Mouse (Mus musculus) stomach, embryonic 15.5 days (tissue): ENCODE measurements around the gene Prss40. TPM values are rescaled to one million over a fixed set of nuclear protein-coding genes. Genes with fewer than 3 reads are reported as not detected.
"Not testable (repeated sequence)": the region's sequence is repeated elsewhere in the genome, so short reads cannot be mapped to it uniquely, and the experiment has no call there.

ENCODE experiments used
- ATAC-seq: fragments of 200-750 bp; cut with Nextera tagmentation; 2 replicates; pipeline ENCODE4 v1.8.0; 2017; ENCODE audit warnings: low read depth, moderate number of reproducible peaks, moderate TSS enrichment; ENCODE audit not compliant: insufficient read depth, low FRiP score
- H3K27ac ChIP-seq: fragments of 300-500 bp; sonication (generic); 2 replicates; pipeline ENCODE4 v1.5.1; 2015; ENCODE audit warnings: mild to moderate bottlenecking, inconsistent platforms
- H3K27me3 ChIP-seq: fragments of 300-500 bp; sonication (generic); replicated peaks from 2 replicates; pipeline ENCODE4 v1.6.1; 2015; ENCODE audit warnings: inconsistent platforms
- H3K36me3 ChIP-seq: fragments of 300-500 bp; sonication (generic); 2 replicates; pipeline ENCODE4 v1.6.1; 2015; ENCODE audit warnings: inconsistent platforms
- H3K4me1 ChIP-seq: fragments of 300-500 bp; sonication (generic); 2 replicates; pipeline ENCODE4 v1.6.1; 2015; ENCODE audit warnings: inconsistent platforms
- H3K4me2 ChIP-seq: fragments of 300-500 bp; sonication (generic); 2 replicates; pipeline ENCODE4 v1.6.1; 2015; ENCODE audit warnings: mild to moderate bottlenecking, inconsistent platforms
- H3K4me3 ChIP-seq: fragments of 300-500 bp; sonication (generic); replicated peaks from 2 replicates; pipeline ENCODE4 v1.5.1; 2015; ENCODE audit warnings: inconsistent platforms
- H3K9ac ChIP-seq: fragments of 300-500 bp; sonication (generic); 2 replicates; pipeline ENCODE4 v1.6.1; 2015; ENCODE audit warnings: inconsistent platforms
- H3K9me3 ChIP-seq: fragments of 300-500 bp; sonication (generic); 2 replicates; pipeline ENCODE4 v1.6.1; 2016; ENCODE audit warnings: inconsistent platforms
- WGBS: fragments of 180-500 bp; shearing (Covaris S2); methylation state at CpG from one replicate; pipeline ENCODE4 v1.1.7; 2015; 5-methylcytosine and 5-hydroxymethylcytosine counted together
- polyA plus RNA-seq: library from polyadenylated mRNA; unstranded; fragments of >200 nt; fragmentation: Nextera tagmentation; extraction: Ambion mirVana; gene quantifications from 2 replicates; pipeline ENCODE4 v1.2.1, GENCODE M21; 2015

Gene Prss40
- polyA plus RNA-seq, 1 experiment from 2014 or later: not detected

- no peak for ATAC-seq
- Histone ChIP-seq H3K27ac (no peak overlapping the region), H3K36me3 (no peaks in the 10 kb centered on the region), H3K4me1 (no peaks in the 10 kb centered on the region), H3K4me3 (no peak overlapping the region), H3K9me3 (no peaks in the 10 kb centered on the region), H3K9ac (no peak overlapping the region), H3K4me2 (no peak overlapping the region), H3K27me3 (no peaks in the 10 kb centered on the region)
- WGBS: 61% methylated on average over 3 of the region's 3 CpGs
These were observed 37.9 kb downstream of the Prss40 start for GRCm38 (mm10) chr1:34522850-34523244.

GRCm38 (mm10) chr1:34522205-34522849 lies 38.4 kb downstream of the Prss40 start:
- no peak overlapping the region for H3K27ac ChIP-seq
- H3K4me1 ChIP-seq: no peaks in the 10 kb centered on the region
- no peak overlapping the region for H3K4me2 ChIP-seq
- H3K36me3 ChIP-seq: no peaks in the 10 kb centered on the region
- H3K9me3 ChIP-seq: no peaks in the 10 kb centered on the region
- no peak overlapping the region for H3K9ac ChIP-seq
- ATAC-seq: no peak
- H3K27me3 ChIP-seq: no peaks in the 10 kb centered on the region
- H3K4me3 ChIP-seq: no peak overlapping the region
- WGBS: 70% methylated on average over 6 of the region's 6 CpGs

- H3K27ac ChIP-seq: no peak overlapping the region
- H3K4me2 ChIP-seq: no peak overlapping the region
- 73% methylated on average over 1 of the region's 1 CpGs for WGBS
- ATAC-seq: no peak
- H3K36me3 ChIP-seq: no peaks in the 10 kb centered on the region
- H3K9me3 ChIP-seq: no peaks in the 10 kb centered on the region
- H3K27me3 ChIP-seq: no peaks in the 10 kb centered on the region
- no peak overlapping the region for H3K4me3 ChIP-seq
- H3K9ac ChIP-seq: no peak overlapping the region
- H3K4me1 ChIP-seq: no peaks in the 10 kb centered on the region
These were observed 42.5 kb downstream of the Prss40 start for GRCm38 (mm10) chr1:34518259-34518658.

- not testable (repeated sequence) for ATAC-seq, H3K36me3 ChIP-seq
- 14% methylated on average over 1 of the region's 1 CpGs for WGBS
These were observed 42.9 kb downstream of the Prss40 start for GRCm38 (mm10) chr1:34517797-34518196.

GRCm38 (mm10) chr1:34517297-34517696 lies 43.4 kb downstream of the Prss40 start:
- H3K27ac ChIP-seq, H3K4me2 ChIP-seq, H3K4me3 ChIP-seq, H3K9ac ChIP-seq, H3K4me1 ChIP-seq, H3K36me3 ChIP-seq, H3K9me3 ChIP-seq, ATAC-seq, H3K27me3 ChIP-seq: not testable (repeated sequence)
- 27% methylated on average over 6 of the region's 6 CpGs for WGBS

More at GRCm38 (mm10) chr1:34517797-34518196, 42.9 kb downstream of the Prss40 start:
- H3K27me3 ChIP-seq, H3K9me3 ChIP-seq, H3K4me2 ChIP-seq, H3K9ac ChIP-seq, H3K4me3 ChIP-seq, H3K27ac ChIP-seq, H3K4me1 ChIP-seq: not testable (repeated sequence)

GRCm38 (mm10) chr1:34516595-34516994 lies 44.1 kb downstream of the Prss40 start:
- no peaks in the 10 kb centered on the region for H3K27me3 ChIP-seq
- H3K4me1 ChIP-seq: no peaks in the 10 kb centered on the region
- no peak overlapping the region for H3K9ac ChIP-seq
- no peak overlapping the region for H3K4me3 ChIP-seq
- no peak overlapping the region for H3K4me2 ChIP-seq
- H3K27ac ChIP-seq: no peak overlapping the region
- no peak for ATAC-seq
- WGBS: 18% methylated on average over 5 of the region's 5 CpGs
- H3K9me3 ChIP-seq: no peaks in the 10 kb centered on the region
- no peaks in the 10 kb centered on the region for H3K36me3 ChIP-seq

GRCm38 (mm10) chr1:34513068-34513467 lies 47.7 kb downstream of the Prss40 start:
- ATAC-seq: no peak
- Histone ChIP-seq H3K4me1 (no peaks in the 10 kb centered on the region), H3K4me2 (no peak overlapping the region), H3K9me3 (no peaks in the 10 kb centered on the region), H3K9ac (no peak overlapping the region), H3K36me3 (no peaks in the 10 kb centered on the region), H3K4me3 (no peak overlapping the region), H3K27ac (no peak overlapping the region), H3K27me3 (no peaks in the 10 kb centered on the region)
- 82% methylated on average over 4 of the region's 4 CpGs for WGBS

- no peaks in the 10 kb centered on the region for H3K36me3 ChIP-seq
- peak; percentile 43 for ATAC-seq
- H3K27ac ChIP-seq: no peak overlapping the region
- H3K27me3 ChIP-seq: no peaks in the 10 kb centered on the region
- H3K4me3 ChIP-seq: no peak overlapping the region
- H3K9ac ChIP-seq: no peak overlapping the region
- H3K4me1 ChIP-seq: no peaks in the 10 kb centered on the region
- 7% methylated on average over 3 of the region's 3 CpGs for WGBS
- H3K4me2 ChIP-seq: no peak overlapping the region
- no peaks in the 10 kb centered on the region for H3K9me3 ChIP-seq
These were observed 49.7 kb downstream of the Prss40 start for GRCm38 (mm10) chr1:34511027-34511426.

GRCm38 (mm10) chr1:34510575-34510981 lies 50.2 kb downstream of the Prss40 start:
- no peak overlapping the region for H3K4me3 ChIP-seq
- H3K27ac ChIP-seq: no peak overlapping the region
- 9% methylated on average over 7 of the region's 7 CpGs for WGBS
- no peaks in the 10 kb centered on the region for H3K9me3 ChIP-seq
- H3K27me3 ChIP-seq: no peaks in the 10 kb centered on the region
- H3K36me3 ChIP-seq: no peaks in the 10 kb centered on the region
- no peak for ATAC-seq
- H3K4me2 ChIP-seq: peak overlapping the region; percentile 27; the same call in 1 of the 2 replicates
- H3K9ac ChIP-seq: no peak overlapping the region
- no peaks in the 10 kb centered on the region for H3K4me1 ChIP-seq

GRCm38 (mm10) chr1:34507986-34508385 lies 52.8 kb downstream of the Prss40 start:
- Histone ChIP-seq H3K9ac (no peak overlapping the region), H3K27me3 (no peaks in the 10 kb centered on the region), H3K4me3 (no peak overlapping the region), H3K4me2 (no peak overlapping the region), H3K27ac (no peak overlapping the region), H3K9me3 (no peaks in the 10 kb centered on the region), H3K36me3 (no peaks in the 10 kb centered on the region), H3K4me1 (no peaks in the 10 kb centered on the region)
- WGBS: 79% methylated on average over 3 of the region's 3 CpGs
- no peak for ATAC-seq

GRCm38 (mm10) chr1:34505970-34506551 lies 54.7 kb downstream of the Prss40 start:
- no peaks in the 10 kb centered on the region for H3K9me3 ChIP-seq

GRCm38 (mm10) chr1:34505307-34505706 lies 55.4 kb downstream of the Prss40 start:
- no peak overlapping the region for H3K9ac ChIP-seq
- no peaks in the 10 kb centered on the region for H3K9me3 ChIP-seq
- no peaks in the 10 kb centered on the region for H3K27me3 ChIP-seq
- no peak; the same call in 1 of the 2 replicates for ATAC-seq
- no peaks in the 10 kb centered on the region for H3K36me3 ChIP-seq
- H3K4me1 ChIP-seq: no peaks in the 10 kb centered on the region
- H3K27ac ChIP-seq: no peak overlapping the region
- no peak overlapping the region for H3K4me2 ChIP-seq
- WGBS: 53% methylated on average over 7 of the region's 7 CpGs
- H3K4me3 ChIP-seq: no peak overlapping the region

More at GRCm38 (mm10) chr1:34505970-34506551, 54.7 kb downstream of the Prss40 start:
- no peak overlapping the region for H3K27ac ChIP-seq
- ATAC-seq: no peak
- no peak overlapping the region for H3K4me2 ChIP-seq
- no peaks in the 10 kb centered on the region for H3K36me3 ChIP-seq
- H3K4me3 ChIP-seq: no peak overlapping the region
- no peaks in the 10 kb centered on the region for H3K4me1 ChIP-seq
- H3K9ac ChIP-seq: no peak overlapping the region
- 75% methylated on average over 4 of the region's 4 CpGs for WGBS
- H3K27me3 ChIP-seq: no peaks in the 10 kb centered on the region
